ENCODE assay signal across 19 mouse cellular contexts in genomic region chr11:24745841-24746240, GRCm38 (mm10).
"Had no signal": no experiment of that assay in that cellular context is flagged by ENCODE, and none has a peak within 500 bp of the region (broad histone marks: within the 10 kb centered on the region; RNA-seq: fewer than 3 reads in every experiment).

No protein-coding gene starts in this region.

- DNase-seq: kidney, postnatal 25 days; left cerebral cortex, postnatal 4 days; liver, postnatal 0 days; lung, embryonic 14.5 days; thymus, adult 2 months; thymus, postnatal 14 days; thymus, postnatal 4 days had no signal

- H3K4me2 ChIP-seq: limb, embryonic 12.5 days; limb, embryonic 15.5 days; liver, embryonic 11.5 days; lung, embryonic 14.5 days; midbrain, embryonic 12.5 days; midbrain, embryonic 15.5 days; neural tube, embryonic 13.5 days had no signal

- H3K4me3 ChIP-seq: layer of hippocampus, adult 2 months; limb, embryonic 12.5 days; limb, embryonic 15.5 days; midbrain, embryonic 12.5 days; midbrain, embryonic 15.5 days; neural tube, embryonic 13.5 days had no signal

- H3K27me3 ChIP-seq: limb, embryonic 15.5 days; midbrain, embryonic 12.5 days; midbrain, embryonic 15.5 days; neural tube, embryonic 13.5 days had no signal

- H3K9ac ChIP-seq: limb, embryonic 12.5 days; limb, embryonic 15.5 days; liver, embryonic 14.5 days; liver, postnatal 0 days; lung, embryonic 14.5 days; midbrain, embryonic 12.5 days; midbrain, embryonic 15.5 days; neural tube, embryonic 13.5 days had no signal

- H3K9me3 ChIP-seq: limb, embryonic 12.5 days; limb, embryonic 15.5 days; midbrain, embryonic 12.5 days; midbrain, embryonic 15.5 days; neural tube, embryonic 13.5 days had no signal

- H3K36me3 ChIP-seq: limb, embryonic 12.5 days; limb, embryonic 15.5 days; midbrain, embryonic 12.5 days; midbrain, embryonic 15.5 days; neural tube, embryonic 13.5 days had no signal

- H3K27ac ChIP-seq: kidney, postnatal 0 days; layer of hippocampus, adult 2 months; limb, embryonic 12.5 days; limb, embryonic 15.5 days; liver, embryonic 14.5 days; macrophage; midbrain, embryonic 12.5 days; midbrain, embryonic 15.5 days; neural tube, embryonic 13.5 days; stomach, postnatal 0 days had no signal

- ATAC-seq: liver, postnatal 0 days; lung, postnatal 0 days; midbrain, embryonic 15.5 days had no signal
